Mouse (Mus musculus) forebrain, embryonic 16.5 days (tissue): ENCODE data around the gene Lrrc17. TPM values are rescaled to one million over a fixed set of nuclear protein-coding genes. Genes with fewer than 3 reads are reported as not detected.

Experiments
- ATAC-seq: fragments of 200-750 bp; cut with Nextera tagmentation; 2 replicates; pipeline ENCODE4 v1.8.0; 2017; ENCODE audit warnings: mild to moderate bottlenecking, moderate library complexity
- H3K27ac ChIP-seq: fragments of 300-500 bp; sonication (generic); 2 replicates; pipeline ENCODE4 v1.5.1; 2014; ENCODE audit warnings: low read length, control low read depth
- H3K27me3 ChIP-seq: fragments of 300-500 bp; sonication (generic); replicated peaks from 2 replicates; pipeline ENCODE4 v1.6.1; 2014; ENCODE audit warnings: low read length; ENCODE audit not compliant: control insufficient read depth, insufficient read depth
- H3K36me3 ChIP-seq: fragments of 300-500 bp; sonication (generic); 2 replicates; pipeline ENCODE4 v1.6.1; 2014; ENCODE audit not compliant: control insufficient read depth, insufficient read depth
- H3K4me1 ChIP-seq: fragments of 300-500 bp; sonication (generic); replicated peaks from 2 replicates; pipeline ENCODE4 v1.6.1; 2014; ENCODE audit warnings: low read length; ENCODE audit not compliant: control insufficient read depth, insufficient read depth
- H3K4me2 ChIP-seq: fragments of 300-500 bp; sonication (generic); 2 replicates; pipeline ENCODE4 v1.6.1; 2014; ENCODE audit warnings: mild to moderate bottlenecking, low read length, control low read depth
- H3K4me3 ChIP-seq: fragments of 300-500 bp; sonication (generic); replicated peaks from 2 replicates; pipeline ENCODE4 v1.5.1; 2014; ENCODE audit warnings: mild to moderate bottlenecking, low read length, control low read depth
- H3K9ac ChIP-seq: fragments of 300-500 bp; sonication (generic); replicated peaks from 2 replicates; pipeline ENCODE4 v1.6.1; 2014; ENCODE audit warnings: low read depth, low read length, control low read depth
- H3K9me3 ChIP-seq: fragments of 300-500 bp; sonication (generic); 2 replicates; pipeline ENCODE4 v1.6.1; 2016; ENCODE audit warnings: low read length; ENCODE audit not compliant: control insufficient read depth
- WGBS: fragments of 180-500 bp; shearing (Covaris S2); extraction: QIAGEN DNeasy Blood & Tissue Kit; methylation state at CpG from one replicate; pipeline ENCODE4 v1.1.7; 2014; 5-methylcytosine and 5-hydroxymethylcytosine counted together
- polyA plus RNA-seq: library from polyadenylated mRNA; unstranded; fragments of >200 nt; fragmentation: Nextera tagmentation; extraction: Ambion mirVana; gene quantifications from 2 replicates; pipeline ENCODE4 v1.2.1, GENCODE M21; 2015

Lrrc17 gene
- polyA plus RNA-seq, 1 experiment from 2014 or later, result 3.3 TPM

- H3K27me3 ChIP-seq, result no peaks in the 10 kb centered on the region
- WGBS, result 92% methylated on average over 15 of the region's 15 CpGs
- no peak overlapping the region for H3K9ac ChIP-seq
- H3K9me3 ChIP-seq, result peaks cover 2% of the 10 kb centered on the region; the same call in 1 of the 2 replicates
- H3K27ac ChIP-seq, result no peak overlapping the region
- no peaks in the 10 kb centered on the region for H3K4me1 ChIP-seq
- H3K4me2 ChIP-seq, result no peak overlapping the region
- H3K4me3 ChIP-seq, result no peak overlapping the region
- no peaks in the 10 kb centered on the region for H3K36me3 ChIP-seq
- no peak for ATAC-seq
These were observed 15.1 kb upstream of the Lrrc17 start for GRCm38 (mm10) chr5:21528068-21528842.

GRCm38 (mm10) chr5:21529110-21529720 lies 14.1 kb upstream of the Lrrc17 start:
- H3K4me3 ChIP-seq, result no peak overlapping the region
- no peak overlapping the region for H3K9ac ChIP-seq
- no peaks in the 10 kb centered on the region for H3K36me3 ChIP-seq
- no peak overlapping the region for H3K27ac ChIP-seq
- H3K9me3 ChIP-seq, result peaks cover 2% of the 10 kb centered on the region; the same call in 1 of the 2 replicates
- no peak for ATAC-seq
- no peaks in the 10 kb centered on the region for H3K27me3 ChIP-seq
- no peaks in the 10 kb centered on the region for H3K4me1 ChIP-seq
- H3K4me2 ChIP-seq, result no peak overlapping the region
- WGBS, result 87% methylated on average over 8 of the region's 8 CpGs

- Histone ChIP-seq H3K27ac (no peak overlapping the region), H3K36me3 (no peaks in the 10 kb centered on the region), H3K27me3 (no peaks in the 10 kb centered on the region), H3K9me3 (peaks cover 2% of the 10 kb centered on the region; the same call in 1 of the 2 replicates), H3K4me2 (no peak overlapping the region), H3K4me1 (no peaks in the 10 kb centered on the region), H3K9ac (no peak overlapping the region), H3K4me3 (no peak overlapping the region)
- ATAC-seq, result no peak
- 85% methylated on average over 2 of the region's 2 CpGs for WGBS
These were observed 11.2 kb upstream of the Lrrc17 start for GRCm38 (mm10) chr5:21532126-21532525.

GRCm38 (mm10) chr5:21532921-21533320 lies 10.4 kb upstream of the Lrrc17 start:
- H3K4me3 ChIP-seq, result no peak overlapping the region
- H3K9me3 ChIP-seq, result peaks cover 2% of the 10 kb centered on the region; the same call in 1 of the 2 replicates
- H3K4me2 ChIP-seq, result no peak overlapping the region
- 86% methylated on average over 5 of the region's 5 CpGs for WGBS
- H3K9ac ChIP-seq, result no peak overlapping the region
- no peaks in the 10 kb centered on the region for H3K4me1 ChIP-seq
- no peak overlapping the region for H3K27ac ChIP-seq
- ATAC-seq, result no peak
- no peaks in the 10 kb centered on the region for H3K27me3 ChIP-seq
- H3K36me3 ChIP-seq, result no peaks in the 10 kb centered on the region

- ATAC-seq, result no peak
- no peak overlapping the region for H3K27ac ChIP-seq
- no peaks in the 10 kb centered on the region for H3K36me3 ChIP-seq
- no peak overlapping the region for H3K4me3 ChIP-seq
- no peaks in the 10 kb centered on the region for H3K4me1 ChIP-seq
- H3K27me3 ChIP-seq, result no peaks in the 10 kb centered on the region
- no peak overlapping the region for H3K9ac ChIP-seq
- no peaks in the 10 kb centered on the region for H3K9me3 ChIP-seq
- WGBS, result 86% methylated on average over 4 of the region's 4 CpGs
- H3K4me2 ChIP-seq, result no peak overlapping the region
These were observed 1.1 kb upstream of the Lrrc17 start for GRCm38 (mm10) chr5:21542226-21542625.

- WGBS, result 72% methylated on average over 3 of the region's 3 CpGs
- ATAC-seq, result no peak
These were observed 1.5 kb downstream of the Lrrc17 start for GRCm38 (mm10) chr5:21544821-21545220.

GRCm38 (mm10) chr5:21545227-21545626 lies 1.9 kb downstream of the Lrrc17 start:
- no peaks in the 10 kb centered on the region for H3K9me3 ChIP-seq
- no peak overlapping the region for H3K4me2 ChIP-seq
- ATAC-seq, result no peak
- no peak overlapping the region for H3K4me3 ChIP-seq
- H3K9ac ChIP-seq, result no peak overlapping the region
- H3K27me3 ChIP-seq, result no peaks in the 10 kb centered on the region
- H3K36me3 ChIP-seq, result no peaks in the 10 kb centered on the region
- no peaks in the 10 kb centered on the region for H3K4me1 ChIP-seq
- H3K27ac ChIP-seq, result no peak overlapping the region

More at GRCm38 (mm10) chr5:21544821-21545220, 1.5 kb downstream of the Lrrc17 start:
- H3K27ac ChIP-seq, result no peak overlapping the region
- H3K4me1 ChIP-seq, result no peaks in the 10 kb centered on the region
- H3K4me2 ChIP-seq, result no peak overlapping the region
- H3K36me3 ChIP-seq, result no peaks in the 10 kb centered on the region
- H3K27me3 ChIP-seq, result no peaks in the 10 kb centered on the region
- H3K4me3 ChIP-seq, result no peak overlapping the region
- no peak overlapping the region for H3K9ac ChIP-seq
- no peaks in the 10 kb centered on the region for H3K9me3 ChIP-seq

GRCm38 (mm10) chr5:21545786-21546185 lies 2.4 kb downstream of the Lrrc17 start:
- Histone ChIP-seq H3K9ac (no peak overlapping the region), H3K4me2 (no peak overlapping the region), H3K4me1 (no peaks in the 10 kb centered on the region), H3K27ac (no peak overlapping the region), H3K36me3 (no peaks in the 10 kb centered on the region), H3K9me3 (no peaks in the 10 kb centered on the region), H3K4me3 (no peak overlapping the region), H3K27me3 (no peaks in the 10 kb centered on the region)
- 77% methylated on average over 4 of the region's 4 CpGs for WGBS
- no peak for ATAC-seq

- no peak overlapping the region for H3K27ac ChIP-seq
- H3K9me3 ChIP-seq, result no peaks in the 10 kb centered on the region
- no peaks in the 10 kb centered on the region for H3K27me3 ChIP-seq
- H3K4me2 ChIP-seq, result no peak overlapping the region
- WGBS, result 87% methylated on average over 8 of the region's 8 CpGs
- no peak overlapping the region for H3K9ac ChIP-seq
- H3K36me3 ChIP-seq, result no peaks in the 10 kb centered on the region
- H3K4me1 ChIP-seq, result no peaks in the 10 kb centered on the region
- H3K4me3 ChIP-seq, result no peak overlapping the region
- ATAC-seq, result no peak
These were observed 3.6 kb downstream of the Lrrc17 start for GRCm38 (mm10) chr5:21547005-21547404.
